Mouse (Mus musculus): Measurements from ENCODE around the gene Dnah12. TPM values are rescaled to one million over a fixed set of nuclear protein-coding genes. Genes with fewer than 3 reads are reported as not detected.

The Dnah12 gene
- total and polyA plus RNA-seq, 3 experiments = 0.16 TPM; not detected in 2

DNA sequence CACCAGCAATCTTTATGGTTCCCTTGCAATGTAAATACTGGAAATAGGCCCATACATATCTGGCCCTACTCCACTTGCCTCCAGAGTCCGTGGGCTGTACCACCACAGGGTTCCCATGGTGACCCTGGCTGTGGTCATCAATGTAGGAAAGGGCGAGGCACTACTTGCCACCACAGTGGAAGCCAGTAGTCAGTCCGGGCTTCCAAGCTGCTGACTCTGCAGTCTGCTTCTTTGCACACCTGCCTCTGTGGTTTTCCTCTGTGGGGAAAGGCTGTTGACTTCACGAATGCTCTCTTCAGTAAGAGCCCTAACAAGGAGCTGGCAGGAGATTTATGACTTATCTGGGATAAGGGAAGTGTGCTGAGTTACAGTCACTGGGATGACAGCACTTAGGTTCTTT is 185.7 kb downstream of the Dnah12 start:
- DNase-seq (ENCODE audit: low spot score) (no peak), ATAC-seq (ENCODE audit: extremely low read depth, insufficient number of reproducible peaks, low FRiP score, poor library complexity, severe bottlenecking) (no peak)
- Histone ChIP-seq H3K27me3 (ENCODE audit: insufficient read depth, low read length) (peaks cover 5% of the 10 kb centered on the region; the same call in 1 of the 2 replicates), H3K4me1 (ENCODE audit: insufficient read depth, low read depth, low read length) (no peaks in the 10 kb centered on the region), H3K36me3 (replicated peaks) (no peaks in the 10 kb centered on the region), H3K9me3 (replicated peaks) (no peaks in the 10 kb centered on the region), H3K4me3 (ENCODE audit: low read depth, low read length) (no peak overlapping the region)
- TF ChIP-seq GATA1 (IDR thresholded peaks at IDR 0.05; ENCODE audit: borderline replicate concordance, low read length) = no peak
- TF ChIP-seq CTCF (IDR thresholded peaks at IDR 0.05; ENCODE audit: low read depth, low read length) = no peak
- TF ChIP-seq TAL1 (conservative IDR thresholded peaks at IDR 0.05; ENCODE audit: low read depth, low read length) = no peak
- TF ChIP-seq GATA2 (IDR thresholded peaks at IDR 0.05; ENCODE audit: borderline replicate concordance, low read depth, low read length) = no peak
- no peak for TF ChIP-seq POLR2AphosphoS5 (IDR thresholded peaks at IDR 0.05; ENCODE audit: insufficient replicate concordance, low read depth, low read length)

DNA sequence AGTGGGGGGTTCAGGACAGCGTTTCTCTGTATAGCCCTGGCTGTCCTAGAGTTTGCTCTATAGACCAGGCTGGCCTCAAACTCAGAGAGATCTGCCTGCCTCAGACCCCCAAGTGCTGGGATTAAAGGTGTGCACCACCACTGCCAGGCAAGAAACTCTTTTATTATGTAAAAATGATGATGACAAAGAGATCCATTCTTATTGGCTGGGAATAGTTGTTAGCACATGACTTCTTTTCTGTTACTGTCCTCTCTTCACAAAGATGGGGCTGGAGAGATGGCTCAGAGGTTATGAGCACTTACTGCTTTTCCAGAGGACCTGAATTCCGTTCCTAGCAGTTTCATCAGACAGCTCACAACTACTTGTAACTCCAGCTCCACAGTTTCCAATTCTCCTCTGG is 186.9 kb downstream of the Dnah12 start:
- TF ChIP-seq GATA2 (IDR thresholded peaks at IDR 0.05; ENCODE audit: borderline replicate concordance, low read depth, low read length) (no peak), GATA1 (IDR thresholded peaks at IDR 0.05; ENCODE audit: borderline replicate concordance, low read length) (no peak), CTCF (IDR thresholded peaks at IDR 0.05; ENCODE audit: low read depth, low read length) (no peak)
- DNase-seq (ENCODE audit: low spot score) (no peak), ATAC-seq (ENCODE audit: extremely low read depth, insufficient number of reproducible peaks, low FRiP score, poor library complexity, severe bottlenecking) (no peak)
- H3K9me3 ChIP-seq (replicated peaks) = no peaks in the 10 kb centered on the region
- H3K36me3 ChIP-seq (replicated peaks) = no peaks in the 10 kb centered on the region
- no peaks in the 10 kb centered on the region for H3K4me1 ChIP-seq (ENCODE audit: insufficient read depth, low read depth, low read length)
- H3K4me3 ChIP-seq (ENCODE audit: low read depth, low read length) = no peak overlapping the region
- H3K27me3 ChIP-seq (ENCODE audit: insufficient read depth, low read length) = peaks cover 5% of the 10 kb centered on the region; the same call in 1 of the 2 replicates

DNA sequence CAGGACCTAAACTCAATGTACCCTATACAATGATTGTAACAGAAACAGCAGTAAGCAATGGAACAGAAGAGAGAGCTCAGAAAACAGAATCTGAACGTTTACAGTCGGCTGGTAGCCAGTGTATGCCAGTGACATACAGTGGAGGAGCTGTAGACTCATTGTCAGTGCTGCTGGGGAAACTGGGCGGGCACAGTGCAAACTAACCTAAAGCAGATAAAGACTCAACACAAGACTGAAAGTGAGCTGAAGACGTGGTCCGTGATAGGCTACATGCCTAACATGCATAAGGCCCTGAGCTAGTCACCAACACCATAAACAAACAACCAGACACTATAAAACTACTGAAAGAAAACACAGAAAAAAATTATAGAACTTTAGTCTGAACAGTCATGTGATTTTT is 188.6 kb downstream of the Dnah12 start:
- H3K36me3 ChIP-seq (replicated peaks) = no peaks in the 10 kb centered on the region
- H3K4me3 ChIP-seq (ENCODE audit: low read depth, low read length) = no peak overlapping the region
- TF ChIP-seq CTCF (IDR thresholded peaks at IDR 0.05; ENCODE audit: low read depth, low read length) (no peak), TAL1 (conservative IDR thresholded peaks at IDR 0.05; ENCODE audit: low read depth, low read length) (no peak), GATA2 (IDR thresholded peaks at IDR 0.05; ENCODE audit: borderline replicate concordance, low read depth, low read length) (no peak), GATA1 (IDR thresholded peaks at IDR 0.05; ENCODE audit: borderline replicate concordance, low read length) (no peak), POLR2AphosphoS5 (IDR thresholded peaks at IDR 0.05; ENCODE audit: insufficient replicate concordance, low read depth, low read length) (no peak)
- ATAC-seq (ENCODE audit: extremely low read depth, insufficient number of reproducible peaks, low FRiP score, poor library complexity, severe bottlenecking) = no peak
- DNase-seq (ENCODE audit: low spot score) = no peak
- peaks cover 5% of the 10 kb centered on the region; the same call in 1 of the 2 replicates for H3K27me3 ChIP-seq (ENCODE audit: insufficient read depth, low read length)
- no peaks in the 10 kb centered on the region for H3K9me3 ChIP-seq (replicated peaks)
- no peaks in the 10 kb centered on the region for H3K4me1 ChIP-seq (ENCODE audit: insufficient read depth, low read depth, low read length)

DNA sequence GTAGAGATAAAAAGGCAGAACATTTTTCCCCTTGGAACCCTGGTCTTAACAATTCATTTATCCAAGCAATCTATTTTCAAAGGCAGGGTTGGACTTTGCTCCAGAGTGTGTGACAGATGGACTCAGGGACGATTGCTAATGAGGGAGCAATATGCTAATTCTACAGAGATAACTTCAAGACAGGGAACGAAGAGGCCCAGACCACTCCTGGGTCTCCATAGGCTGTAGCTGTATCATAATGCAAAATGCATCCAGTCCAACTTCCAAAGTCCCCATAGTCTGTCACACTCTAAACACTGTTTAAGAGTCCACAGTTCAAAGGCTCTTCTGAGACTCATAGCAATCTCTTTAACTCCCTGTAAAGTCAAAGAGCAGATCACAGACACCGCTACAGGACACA is 194.2 kb downstream of the Dnah12 start:
- ATAC-seq (ENCODE audit: extremely low read depth, insufficient number of reproducible peaks, low FRiP score, poor library complexity, severe bottlenecking) (no peak), DNase-seq (ENCODE audit: low spot score) (no peak)
- Histone ChIP-seq H3K9me3 (replicated peaks) (no peaks in the 10 kb centered on the region), H3K4me1 (ENCODE audit: insufficient read depth, low read depth, low read length) (no peaks in the 10 kb centered on the region), H3K27me3 (ENCODE audit: insufficient read depth, low read length) (0 out of 2 replicates have a peak, but pooled peaks cover 2% of the 10 kb centered on the region), H3K36me3 (replicated peaks) (no peaks in the 10 kb centered on the region), H3K4me3 (ENCODE audit: low read depth, low read length) (no peak overlapping the region)
- TF ChIP-seq GATA2 (IDR thresholded peaks at IDR 0.05; ENCODE audit: borderline replicate concordance, low read depth, low read length) (no peak), CTCF (IDR thresholded peaks at IDR 0.05; ENCODE audit: low read depth, low read length) (no peak), POLR2AphosphoS5 (IDR thresholded peaks at IDR 0.05; ENCODE audit: insufficient replicate concordance, low read depth, low read length) (no peak), TAL1 (conservative IDR thresholded peaks at IDR 0.05; ENCODE audit: low read depth, low read length) (no peak), GATA1 (IDR thresholded peaks at IDR 0.05; ENCODE audit: borderline replicate concordance, low read length) (no peak)

DNA sequence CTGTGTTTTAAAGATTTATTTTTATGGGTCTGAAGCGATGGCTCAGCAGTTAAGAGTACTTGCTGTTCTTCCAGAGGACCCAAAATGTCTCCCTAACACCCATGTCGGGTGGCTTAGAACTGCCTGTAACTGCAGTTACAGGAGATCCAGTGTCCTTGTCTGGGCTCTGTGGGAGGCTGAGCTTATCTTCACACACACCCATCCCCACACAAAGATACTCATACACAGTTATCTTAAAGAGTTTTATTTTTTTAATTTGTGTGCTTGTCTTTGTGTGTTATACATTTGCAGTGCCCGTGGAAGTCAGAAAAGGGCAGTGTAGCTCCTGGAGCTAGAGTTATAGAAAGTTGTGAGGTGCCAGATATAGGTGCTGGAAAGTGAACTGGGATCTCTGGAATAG is 197.7 kb downstream of the Dnah12 start:
- H3K36me3 ChIP-seq (replicated peaks) = no peaks in the 10 kb centered on the region
- no peak for TF ChIP-seq CTCF (IDR thresholded peaks at IDR 0.05; ENCODE audit: low read depth, low read length)
- no peak for TF ChIP-seq GATA2 (IDR thresholded peaks at IDR 0.05; ENCODE audit: borderline replicate concordance, low read depth, low read length)
- no peaks in the 10 kb centered on the region for H3K4me1 ChIP-seq (ENCODE audit: insufficient read depth, low read depth, low read length)
- H3K27me3 ChIP-seq (ENCODE audit: insufficient read depth, low read length) = peaks cover 3% of the 10 kb centered on the region; the same call in 1 of the 2 replicates
- H3K4me3 ChIP-seq (ENCODE audit: low read depth, low read length) = no peak overlapping the region
- ATAC-seq (ENCODE audit: extremely low read depth, insufficient number of reproducible peaks, low FRiP score, poor library complexity, severe bottlenecking) (no peak), DNase-seq (ENCODE audit: low spot score) (no peak)
- no peaks in the 10 kb centered on the region for H3K9me3 ChIP-seq (replicated peaks)

DNA sequence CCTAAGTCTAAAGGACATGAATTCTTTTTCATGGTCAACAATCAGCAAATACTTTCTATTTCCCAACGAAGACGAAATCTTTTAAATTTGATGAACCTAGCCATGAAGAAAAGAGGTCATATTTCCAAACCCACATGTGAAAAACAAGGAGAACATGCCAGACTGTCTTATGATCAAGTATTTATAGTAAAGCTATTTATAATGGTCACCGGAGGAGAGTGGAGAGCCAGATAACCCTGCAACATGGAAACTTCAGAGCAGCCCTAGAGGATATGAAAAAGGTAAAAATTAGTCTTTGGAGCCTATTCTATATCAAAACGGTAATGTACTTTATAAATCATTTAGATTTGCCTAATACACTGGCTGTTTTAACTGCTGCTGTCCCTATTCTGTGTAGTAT is 201.3 kb downstream of the Dnah12 start, which contains the start of gene Asb14:
Gene Asb14 (plus strand): TSS at position 166 of the 400 bp plus-strand sequence.
- TF ChIP-seq GATA1 (IDR thresholded peaks at IDR 0.05; ENCODE audit: borderline replicate concordance, low read length) (no peak), POLR2AphosphoS5 (IDR thresholded peaks at IDR 0.05; ENCODE audit: insufficient replicate concordance, low read depth, low read length) (no peak), CTCF (IDR thresholded peaks at IDR 0.05; ENCODE audit: low read depth, low read length) (no peak), TAL1 (conservative IDR thresholded peaks at IDR 0.05; ENCODE audit: low read depth, low read length) (no peak), GATA2 (IDR thresholded peaks at IDR 0.05; ENCODE audit: borderline replicate concordance, low read depth, low read length) (no peak)
- no peaks in the 10 kb centered on the region for H3K9me3 ChIP-seq (replicated peaks)
- H3K27me3 ChIP-seq (ENCODE audit: insufficient read depth, low read length) = peaks cover 10% of the 10 kb centered on the region
- no peaks in the 10 kb centered on the region for H3K4me1 ChIP-seq (ENCODE audit: insufficient read depth, low read depth, low read length)
- H3K36me3 ChIP-seq (replicated peaks) = no peaks in the 10 kb centered on the region
- H3K4me3 ChIP-seq (ENCODE audit: low read depth, low read length) = no peak within 1 kb of the TSS
- DNase-seq (ENCODE audit: low spot score) (no peak), ATAC-seq (ENCODE audit: extremely low read depth, insufficient number of reproducible peaks, low FRiP score, poor library complexity, severe bottlenecking) (no peak)

DNA sequence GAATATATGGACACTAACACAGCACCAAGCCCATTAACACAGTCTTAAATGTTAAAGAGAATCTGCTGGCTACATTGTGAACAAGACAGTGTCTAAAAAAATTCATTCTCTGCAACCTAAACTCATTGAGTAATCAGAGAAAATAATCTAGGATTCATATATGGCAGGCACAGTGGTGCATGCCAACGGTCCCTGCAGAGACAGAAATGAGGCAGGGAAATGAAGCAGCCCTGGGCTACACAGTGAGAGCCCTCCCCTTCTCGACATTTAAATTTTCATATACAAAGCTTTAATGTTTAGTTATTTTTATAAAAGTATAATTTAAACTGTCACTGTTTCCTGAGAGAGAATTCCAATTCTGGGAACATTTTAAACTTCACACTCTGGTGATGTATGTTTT is 206.4 kb downstream of the Dnah12 start:
- H3K9me3 ChIP-seq (replicated peaks) = no peaks in the 10 kb centered on the region
- ATAC-seq (ENCODE audit: extremely low read depth, insufficient number of reproducible peaks, low FRiP score, poor library complexity, severe bottlenecking) (no peak), DNase-seq (ENCODE audit: low spot score) (no peak)
- H3K36me3 ChIP-seq (replicated peaks) = no peaks in the 10 kb centered on the region
- TF ChIP-seq TAL1 (conservative IDR thresholded peaks at IDR 0.05; ENCODE audit: low read depth, low read length) = no peak
- no peak for TF ChIP-seq CTCF (IDR thresholded peaks at IDR 0.05; ENCODE audit: low read depth, low read length)
- TF ChIP-seq GATA2 (IDR thresholded peaks at IDR 0.05; ENCODE audit: borderline replicate concordance, low read depth, low read length) = no peak
- no peak for TF ChIP-seq GATA1 (IDR thresholded peaks at IDR 0.05; ENCODE audit: borderline replicate concordance, low read length)
- no peak for TF ChIP-seq POLR2AphosphoS5 (IDR thresholded peaks at IDR 0.05; ENCODE audit: insufficient replicate concordance, low read depth, low read length)
- no peaks in the 10 kb centered on the region for H3K4me1 ChIP-seq (ENCODE audit: insufficient read depth, low read depth, low read length)
- H3K4me3 ChIP-seq (ENCODE audit: low read depth, low read length) = no peak overlapping the region
- peaks cover 10% of the 10 kb centered on the region for H3K27me3 ChIP-seq (ENCODE audit: insufficient read depth, low read length)
